Mouse (Mus musculus) G1E-ER4 (cell line): ENCODE results near the gene Vwa3b. TPM values are rescaled to one million over a fixed set of nuclear protein-coding genes. Genes with fewer than 3 reads are reported as not detected.

Experiments used
- GATA1 ChIP-seq: IDR thresholded peaks from one replicate; pipeline ENCODE4 v1.8.0; 2012; ENCODE audit warnings: low read length, inconsistent platforms
- polyA plus RNA-seq: library from polyadenylated mRNA; stranded (reverse); fragments of >175 nt; gene quantifications from 2 replicates; pipeline ENCODE4 v1.2.3, GENCODE M21; 2012

Gene Vwa3b
- not detected in 2 replicates for polyA plus RNA-seq

- TF ChIP-seq GATA1, result no peak
These were observed at the start of gene Vwa3b for GRCm38 (mm10) chr1:37025962-37026686. Gene Vwa3b (plus strand): TSS chr1:37026596.

- TF ChIP-seq GATA1, result no peak
These were observed 49.6 kb upstream of the Vwa3b start for GRCm38 (mm10) chr1:36976770-36977169.

GRCm38 (mm10) chr1:36982191-36982961 lies 44.0 kb upstream of the Vwa3b start:
- TF ChIP-seq GATA1, result no peak

- TF ChIP-seq GATA1, result no peak
These were observed 42.6 kb upstream of the Vwa3b start for GRCm38 (mm10) chr1:36983754-36984153.

GRCm38 (mm10) chr1:36984406-36984805 lies 42.0 kb upstream of the Vwa3b start:
- no peak for TF ChIP-seq GATA1

GRCm38 (mm10) chr1:36985896-36986295 lies 40.5 kb upstream of the Vwa3b start:
- TF ChIP-seq GATA1, result no peak

- TF ChIP-seq GATA1, result no peak
These were observed 39.8 kb upstream of the Vwa3b start for GRCm38 (mm10) chr1:36986396-36987160.

- TF ChIP-seq GATA1, result no peak
These were observed 38.9 kb upstream of the Vwa3b start for GRCm38 (mm10) chr1:36987172-36988148.

GRCm38 (mm10) chr1:36988161-36988560 lies 38.2 kb upstream of the Vwa3b start:
- TF ChIP-seq GATA1, result no peak

- no peak for TF ChIP-seq GATA1
These were observed 37.8 kb upstream of the Vwa3b start for GRCm38 (mm10) chr1:36988561-36988960.

- TF ChIP-seq GATA1, result no peak
These were observed 32.1 kb upstream of the Vwa3b start for GRCm38 (mm10) chr1:36994296-36994695.

GRCm38 (mm10) chr1:36995760-36996159 lies 30.6 kb upstream of the Vwa3b start:
- no peak for TF ChIP-seq GATA1

GRCm38 (mm10) chr1:36996561-36997213 lies 29.7 kb upstream of the Vwa3b start:
- TF ChIP-seq GATA1, result no peak

GRCm38 (mm10) chr1:37000307-37000706 lies 26.1 kb upstream of the Vwa3b start:
- TF ChIP-seq GATA1, result no peak
